Mouse (Mus musculus): ENCODE measurements around the gene Exoc3. TPM values are rescaled to one million over a fixed set of nuclear protein-coding genes. Genes with fewer than 3 reads are reported as not detected.

The Exoc3 gene
- 10.8 and 12.9 TPM in 2 replicates for polyA plus RNA-seq (2012; rRNA removed)

GRCm38 (mm10) chr13:74208317-74208985 lies at the start of gene Exoc3:
Exoc3 (minus strand) TSS chr13:74208732.

GRCm38 (mm10) chr13:74121141-74121602 lies 87.4 kb downstream of the Exoc3 start, which contains the start of gene Slc9a3:
Slc9a3 (plus strand) TSS chr13:74121457.

Other genes with a start within 250 kb of the Exoc3 start
- not detected in 2 replicates for gene Zdhhc11, start 244.9 kb downstream of the Exoc3 start, polyA plus RNA-seq (2012; rRNA removed)
- gene Tppp, start 199.3 kb downstream of the Exoc3 start, polyA plus RNA-seq (2012; rRNA removed): 0.27 and 0.30 TPM in 2 replicates
- gene Cep72, start 146.4 kb downstream of the Exoc3 start, polyA plus RNA-seq (2012; rRNA removed): 5.4 and 6.0 TPM in 2 replicates
- not detected in 2 replicates for gene Slc9a3, start 87.3 kb downstream of the Exoc3 start, polyA plus RNA-seq (2012; rRNA removed)
- 0.06 and 0.16 TPM in 2 replicates for gene Ahrr, start 83.6 kb upstream of the Exoc3 start, polyA plus RNA-seq (2012; rRNA removed)
- 55.3 and 64.9 TPM in 2 replicates for gene Pdcd6, start 108.8 kb upstream of the Exoc3 start, polyA plus RNA-seq (2012; rRNA removed)
- 78.2 and 88.1 TPM in 2 replicates for gene Sdha, start 141.5 kb upstream of the Exoc3 start, polyA plus RNA-seq (2012; rRNA removed)
- gene Ccdc127, start 141.6 kb upstream of the Exoc3 start, polyA plus RNA-seq (2012; rRNA removed): 4.5 and 5.3 TPM in 2 replicates
- gene Lrrc14b, start 155.3 kb upstream of the Exoc3 start, polyA plus RNA-seq (2012; rRNA removed): 0.02 TPM in 2 replicates
- 0.27 and 0.28 TPM in 2 replicates for gene Zfp72, start 182.1 kb upstream of the Exoc3 start, polyA plus RNA-seq (2012; rRNA removed)
- 32.3 and 47.1 TPM in 2 replicates for gene Ftl1-ps1, start 191.0 kb upstream of the Exoc3 start, polyA plus RNA-seq (2012; rRNA removed)

All from liver, embryonic 14 days (tissue).